Mouse (Mus musculus): ENCODE measurements around the gene Tbc1d4.

Gene Tbc1d4

DNA sequence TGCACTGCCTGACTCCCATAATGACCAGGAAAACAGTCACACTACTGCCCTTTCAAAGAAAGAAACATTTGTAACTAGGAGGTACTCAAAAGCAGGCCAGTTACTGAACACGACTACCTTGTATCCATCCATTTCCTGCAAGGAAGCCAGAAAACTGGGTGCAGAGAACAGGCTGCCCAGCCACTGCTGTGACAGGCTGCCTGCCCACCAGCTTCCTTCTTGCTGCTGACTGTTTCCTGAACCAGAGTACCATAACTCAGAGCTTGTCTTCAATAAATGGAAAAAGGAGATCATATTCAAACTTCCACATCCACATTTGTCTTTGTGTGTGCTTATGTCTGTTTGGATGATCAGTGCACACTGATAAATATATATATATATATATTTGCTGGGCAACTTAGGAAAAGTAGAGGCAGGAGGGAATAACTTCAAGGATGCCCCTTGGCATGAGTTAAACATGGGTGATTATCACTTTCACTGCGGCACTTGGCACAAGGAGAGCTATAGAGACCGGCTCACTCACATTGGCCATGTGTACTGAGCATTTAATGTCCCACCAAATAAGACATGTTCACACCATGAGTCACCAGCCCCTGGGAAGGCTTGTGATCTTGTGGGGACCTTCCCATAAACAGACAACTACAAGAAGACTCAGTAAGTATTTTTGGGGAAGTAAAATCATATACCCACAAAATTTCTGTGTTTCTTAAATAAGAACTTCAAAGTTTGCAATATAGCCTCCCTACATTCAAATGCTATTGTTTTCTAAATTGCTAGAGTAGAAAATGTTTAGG is 105.6 kb downstream of the Tbc1d4 start:
- DNase-seq (ENCODE audit: extremely low read depth, low read depth, low spot score): no peak

DNA sequence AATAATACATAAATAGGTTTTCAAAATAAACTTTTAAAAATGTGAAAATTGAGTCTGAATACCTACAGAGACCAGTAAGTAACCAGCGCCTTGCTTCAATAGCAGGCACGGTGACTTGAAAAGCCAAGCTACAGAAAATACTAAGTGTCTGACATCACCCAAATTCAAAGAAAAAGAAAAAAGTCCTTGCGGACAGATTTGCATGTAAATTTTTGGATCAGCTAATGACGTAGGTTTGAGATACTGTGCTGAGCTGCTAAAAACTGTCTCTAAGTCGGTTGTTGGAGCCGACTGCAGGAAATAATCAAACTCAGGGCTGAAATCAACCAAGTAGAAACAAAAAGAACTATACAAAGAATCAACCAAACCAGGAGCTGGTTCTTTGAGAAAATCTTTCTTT is 107.1 kb downstream of the Tbc1d4 start:
- no peak for DNase-seq (ENCODE audit: extremely low read depth, low read depth, low spot score)

DNA sequence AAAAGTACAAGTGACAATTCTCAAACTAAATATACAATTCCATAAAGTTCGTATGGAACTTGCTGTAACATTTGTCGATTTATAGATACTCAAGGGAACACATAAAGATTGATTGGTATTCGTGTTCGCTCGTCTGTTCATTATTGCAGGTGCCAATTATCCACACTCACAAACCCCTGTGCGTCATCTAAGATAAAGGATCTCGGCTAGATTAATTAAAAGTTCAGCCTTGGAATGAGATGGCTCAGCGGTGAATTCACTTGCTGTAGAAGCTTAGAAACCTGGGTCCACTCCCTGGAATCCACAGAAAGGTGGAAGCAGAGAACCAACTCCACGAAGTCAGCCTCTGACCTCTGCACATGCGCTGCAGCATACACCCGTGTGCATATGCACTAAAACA is 107.5 kb downstream of the Tbc1d4 start:
- DNase-seq (ENCODE audit: extremely low read depth, low read depth, low spot score): no peak

DNA sequence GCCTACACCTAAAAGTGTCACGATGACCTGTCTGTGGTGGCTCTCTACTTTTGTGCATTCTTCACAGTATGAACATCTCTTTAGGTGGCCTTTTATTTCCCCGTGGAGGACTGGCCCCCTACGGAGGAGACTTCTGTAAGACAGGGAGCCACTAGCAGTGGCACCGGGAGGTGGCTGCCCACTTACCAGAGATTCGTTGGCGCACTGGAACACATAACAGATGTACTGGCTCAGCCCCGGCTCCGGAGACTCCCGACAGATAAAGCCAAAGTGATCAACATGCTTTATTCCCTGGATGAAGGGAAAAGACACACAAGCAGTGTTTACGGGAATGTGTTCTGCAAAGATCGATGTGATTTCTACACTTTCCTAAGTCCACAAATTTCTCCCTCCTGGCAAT is 108.2 kb downstream of the Tbc1d4 start:
- DNase-seq (ENCODE audit: extremely low read depth, low read depth, low spot score): no peak

DNA sequence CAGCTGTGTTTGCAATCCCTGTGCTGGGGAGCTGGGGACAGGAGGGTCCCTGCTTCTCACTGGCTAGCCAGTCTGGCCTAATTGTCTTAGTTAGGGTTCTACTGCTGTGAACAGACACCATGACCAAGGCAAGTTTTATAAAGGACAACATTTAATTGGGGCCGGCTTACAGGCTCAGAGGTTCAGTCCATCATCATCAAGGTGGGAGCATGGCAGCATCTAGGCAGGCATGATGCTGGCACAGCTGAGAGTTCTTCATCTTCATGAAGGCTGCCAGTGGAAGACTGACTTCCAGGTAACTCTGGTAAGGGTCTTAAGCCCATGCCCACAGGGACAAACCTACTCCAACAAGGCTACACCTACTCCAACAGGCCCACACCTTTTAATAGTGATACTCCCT is 109.2 kb downstream of the Tbc1d4 start:
- DNase-seq (ENCODE audit: extremely low read depth, low read depth, low spot score): no peak

DNA sequence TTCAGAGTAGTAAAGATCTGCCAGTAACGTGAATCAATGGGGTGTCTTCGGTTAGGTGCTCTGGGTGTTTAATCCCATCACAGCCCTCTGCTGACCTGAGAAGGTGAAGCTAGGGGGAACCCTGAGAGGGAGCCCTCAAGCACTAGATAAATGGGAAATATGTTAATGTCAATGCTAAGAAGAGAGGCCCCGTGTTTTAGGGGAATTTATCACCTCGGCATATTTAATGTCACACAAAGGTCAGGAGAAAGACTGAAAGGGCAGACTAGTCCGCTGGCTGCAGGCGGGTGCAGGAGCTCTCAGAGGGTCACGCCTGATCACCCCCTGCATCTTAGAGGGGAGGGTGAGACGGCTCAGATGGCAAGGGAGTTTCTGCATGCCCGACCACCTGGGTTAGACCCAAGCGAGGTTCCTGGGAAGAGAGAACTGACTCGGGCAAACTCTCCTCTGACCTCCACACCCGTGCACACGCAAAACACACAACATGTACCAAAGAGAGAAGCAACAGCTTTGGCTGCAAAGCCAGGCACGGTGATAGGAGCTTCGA is 120.7 kb downstream of the Tbc1d4 start:
- no peak for DNase-seq (ENCODE audit: extremely low read depth, low read depth, low spot score)

DNA sequence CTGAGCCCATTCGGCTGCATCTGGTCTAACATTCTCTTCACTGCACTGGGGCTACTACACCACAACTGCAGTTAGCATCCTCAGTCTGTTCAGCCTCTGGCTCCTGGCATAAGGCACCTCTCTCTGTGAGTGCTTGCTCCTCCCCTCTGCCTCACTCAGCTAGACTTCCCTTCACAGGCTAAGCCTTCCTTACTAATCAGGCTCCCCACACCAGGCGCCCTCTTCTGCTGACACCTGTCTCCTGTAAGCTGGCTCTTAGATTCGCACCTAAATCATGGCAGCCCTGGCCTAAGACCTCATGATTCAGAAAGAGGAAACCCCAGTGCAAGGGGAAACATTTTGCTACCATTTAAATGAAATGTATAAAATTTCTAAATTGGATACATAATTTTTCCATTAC is 122.4 kb downstream of the Tbc1d4 start:
- DNase-seq (ENCODE audit: extremely low read depth, low read depth, low spot score): no peak

DNA sequence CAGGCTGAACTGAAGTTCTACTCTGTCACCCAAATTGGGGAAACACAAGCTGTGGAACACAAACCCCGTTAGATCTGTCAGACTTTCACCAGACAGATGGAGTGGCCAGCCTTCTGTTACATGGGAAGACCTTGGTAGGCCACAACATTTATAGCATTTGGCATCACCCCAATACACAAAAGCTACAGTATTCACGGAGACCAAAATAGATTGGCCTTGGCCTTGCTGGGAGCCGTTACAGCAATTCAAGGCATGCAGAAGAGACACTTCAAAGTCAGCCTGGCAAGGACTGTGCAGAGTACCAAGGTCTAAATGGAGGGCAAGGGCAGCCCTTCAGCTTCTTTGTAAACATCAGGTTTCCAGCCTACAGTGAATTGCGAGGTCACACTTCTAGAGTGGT is 125.8 kb downstream of the Tbc1d4 start:
- DNase-seq (ENCODE audit: extremely low read depth, low read depth, low spot score): no peak

DNA sequence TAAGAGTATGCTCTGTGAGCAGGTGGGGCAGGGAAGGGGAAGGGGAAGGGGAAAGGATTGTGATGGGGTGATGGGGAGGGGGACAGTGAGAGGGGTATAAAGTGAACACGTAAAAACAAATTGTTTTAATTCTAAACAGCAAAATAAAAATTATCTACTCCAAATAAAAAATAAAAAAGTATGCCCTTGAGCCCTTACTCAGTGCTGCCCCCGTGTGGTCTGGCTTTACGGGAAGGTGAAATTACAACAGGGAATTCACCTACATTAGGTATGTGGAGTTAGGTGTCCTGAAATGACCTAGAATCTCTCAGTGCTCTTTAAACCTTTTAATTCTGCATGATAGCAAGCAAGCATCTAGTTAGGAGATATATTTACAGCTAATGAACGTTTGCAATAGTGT is 126.7 kb downstream of the Tbc1d4 start:
- DNase-seq (ENCODE audit: extremely low read depth, low read depth, low spot score): no peak

DNA sequence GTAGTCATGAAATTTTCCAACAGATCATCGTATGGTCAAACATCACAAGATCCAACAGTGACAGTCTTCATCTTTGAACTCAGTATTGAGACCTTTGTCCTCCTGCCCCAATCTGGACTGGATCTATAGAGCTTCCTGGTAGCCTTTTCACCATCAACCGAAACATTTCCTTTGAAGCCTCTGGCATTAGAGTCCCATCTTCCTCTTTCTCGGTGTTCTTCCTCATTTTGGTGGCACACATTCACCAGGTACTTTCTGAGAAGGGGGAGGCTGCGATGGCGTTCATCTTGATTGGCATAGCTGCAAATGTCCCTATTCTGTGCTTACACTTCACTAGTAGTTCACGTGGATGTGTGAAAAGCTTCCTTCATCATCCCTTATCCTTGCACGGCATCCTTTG is 127.8 kb downstream of the Tbc1d4 start:
- no peak for DNase-seq (ENCODE audit: extremely low read depth, low read depth, low spot score)

DNA sequence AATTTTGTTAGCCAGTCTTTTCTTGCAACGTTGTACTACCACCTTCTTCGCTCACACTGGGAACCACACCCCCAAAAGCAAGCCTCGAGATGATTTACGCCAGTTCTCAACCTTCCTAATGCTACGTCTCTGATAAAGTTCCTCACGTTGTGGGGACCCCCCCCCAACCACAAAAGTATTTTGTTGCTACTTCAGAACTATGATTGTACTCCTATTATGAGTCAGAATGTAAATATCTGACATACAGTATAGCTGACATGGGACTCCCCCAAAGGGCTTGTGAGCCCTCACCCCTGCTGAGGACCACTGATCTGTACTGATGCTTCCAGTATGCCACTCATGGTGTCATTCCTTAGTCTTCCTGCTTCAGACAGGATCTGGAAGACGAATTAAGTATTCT is 128.4 kb downstream of the Tbc1d4 start:
- no peak for DNase-seq (ENCODE audit: extremely low read depth, low read depth, low spot score)

DNA sequence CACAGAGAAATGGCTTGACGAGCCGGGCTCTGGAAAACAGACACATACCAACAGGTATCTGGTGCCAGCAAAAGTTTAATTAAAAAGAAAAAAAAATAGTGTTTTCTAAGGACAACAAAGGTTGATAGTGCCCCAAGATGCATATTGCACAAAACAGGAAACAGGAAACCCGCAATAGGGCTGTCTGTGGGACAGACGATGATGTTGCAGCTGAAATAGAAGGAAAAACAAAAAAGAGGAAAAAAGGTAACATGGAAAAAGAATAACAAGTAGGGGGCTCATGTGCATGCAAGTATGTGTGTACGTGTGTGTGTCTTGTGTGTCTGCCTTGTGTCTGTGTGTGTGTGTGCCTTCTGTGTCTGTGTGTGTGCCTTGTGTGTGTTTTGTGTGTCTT is 131.2 kb downstream of the Tbc1d4 start:
- no peak for DNase-seq (ENCODE audit: extremely low read depth, low read depth, low spot score)

DNA sequence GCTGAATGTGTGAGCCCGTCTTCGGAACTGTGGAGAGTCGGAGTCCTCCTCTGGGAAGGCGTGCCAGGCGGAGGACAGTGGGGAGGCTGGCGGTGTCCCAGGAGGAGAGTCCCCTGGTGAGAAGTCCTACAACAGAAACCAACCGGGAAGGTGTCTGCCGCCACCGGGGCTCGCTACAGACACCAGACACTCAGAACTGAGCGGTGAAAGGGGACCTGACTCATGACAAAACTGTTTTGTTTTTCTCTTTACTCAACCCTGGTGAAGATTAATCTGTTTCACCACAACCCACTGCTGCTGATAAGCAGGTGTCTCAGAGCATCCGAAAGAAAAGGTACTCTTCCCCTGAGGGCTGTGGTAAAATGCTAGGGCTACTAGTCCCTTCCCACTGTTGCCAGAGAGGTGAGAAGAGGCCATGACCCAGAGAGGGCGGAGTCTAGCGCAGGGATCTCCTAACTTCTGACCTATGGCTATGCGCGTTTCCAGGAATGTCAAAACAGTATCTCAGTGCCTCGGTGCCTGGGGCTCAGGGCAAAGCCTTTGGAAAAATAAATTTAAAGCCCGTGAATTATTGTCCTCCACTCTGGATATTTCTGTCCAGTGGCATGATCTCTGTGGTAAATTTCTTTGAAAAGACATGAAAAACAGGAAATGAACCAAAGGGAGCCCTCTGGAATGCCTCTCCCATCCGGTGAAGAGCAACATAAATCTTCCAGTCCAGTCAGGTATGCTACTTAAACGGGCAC is 131.7 kb downstream of the Tbc1d4 start:
- no peak for DNase-seq (ENCODE audit: extremely low read depth, low read depth, low spot score)

DNA sequence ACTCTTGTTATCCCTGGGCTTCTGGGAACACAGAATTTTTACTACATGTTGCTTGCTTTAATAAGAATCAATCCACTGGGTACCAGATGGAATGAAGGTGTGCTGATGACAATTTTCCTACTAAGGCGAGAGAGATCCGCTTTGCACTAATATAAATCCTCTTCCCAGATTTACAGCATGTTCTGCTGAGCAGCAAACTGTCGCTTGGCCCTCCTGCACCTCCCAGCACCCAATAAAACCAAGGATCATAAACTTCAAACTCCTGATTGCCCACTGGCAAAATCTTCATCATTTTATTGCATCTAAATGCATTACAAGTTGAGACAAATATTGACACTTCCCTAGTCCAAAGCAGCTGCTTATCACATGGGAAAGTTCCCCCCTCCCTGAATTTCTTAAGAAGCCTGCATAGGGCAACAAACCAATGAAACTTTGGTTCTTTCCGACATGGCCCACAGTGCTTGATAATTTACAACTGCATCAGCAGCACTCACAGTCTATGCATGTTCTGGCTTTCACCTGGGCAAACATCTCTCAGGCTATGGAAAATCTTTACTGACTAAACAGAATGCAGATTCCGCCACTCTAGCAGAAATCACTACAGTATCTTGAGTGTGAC is 139.4 kb downstream of the Tbc1d4 start:
- no peak for DNase-seq (ENCODE audit: extremely low read depth, low read depth, low spot score)

DNA sequence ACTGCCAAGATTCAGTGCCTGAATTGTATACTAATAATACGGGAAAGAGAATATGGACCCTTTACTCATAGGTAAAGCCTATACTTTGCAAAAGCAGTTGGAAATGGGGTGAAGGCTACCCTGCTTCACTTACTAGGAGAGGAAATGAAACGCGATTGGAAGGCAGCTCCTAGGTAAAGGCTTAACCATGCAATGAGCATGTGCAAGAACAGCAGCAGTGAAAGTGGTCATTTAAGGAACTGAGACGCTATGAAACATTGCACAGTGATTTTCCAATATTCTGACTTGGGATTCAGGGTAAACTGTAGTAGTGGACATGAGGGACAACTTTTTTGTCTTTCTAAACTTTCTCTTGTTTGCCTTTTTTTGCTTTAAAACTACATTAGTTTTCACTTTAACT is 140.8 kb downstream of the Tbc1d4 start:
- no peak for DNase-seq (ENCODE audit: extremely low read depth, low read depth, low spot score)

DNA sequence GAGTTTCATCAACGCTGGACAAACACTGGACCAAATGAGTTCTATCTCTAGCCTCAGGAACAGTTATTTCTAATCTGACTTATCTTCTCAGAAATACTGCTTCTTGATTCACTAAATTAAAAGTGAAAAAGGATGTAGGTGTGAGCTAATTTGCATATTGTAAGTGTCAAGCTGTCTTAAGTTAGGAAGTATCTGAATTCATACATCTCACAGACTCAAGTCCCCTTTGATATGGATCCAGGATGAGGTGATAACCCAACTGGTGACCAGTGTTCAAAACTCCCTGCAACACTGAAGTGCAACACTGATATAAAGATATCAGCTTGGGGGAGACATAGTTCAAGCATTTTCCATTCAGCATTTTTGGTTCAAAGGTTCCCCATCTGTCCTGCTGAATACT is 141.5 kb downstream of the Tbc1d4 start:
- DNase-seq (ENCODE audit: extremely low read depth, low read depth, low spot score): no peak

DNA sequence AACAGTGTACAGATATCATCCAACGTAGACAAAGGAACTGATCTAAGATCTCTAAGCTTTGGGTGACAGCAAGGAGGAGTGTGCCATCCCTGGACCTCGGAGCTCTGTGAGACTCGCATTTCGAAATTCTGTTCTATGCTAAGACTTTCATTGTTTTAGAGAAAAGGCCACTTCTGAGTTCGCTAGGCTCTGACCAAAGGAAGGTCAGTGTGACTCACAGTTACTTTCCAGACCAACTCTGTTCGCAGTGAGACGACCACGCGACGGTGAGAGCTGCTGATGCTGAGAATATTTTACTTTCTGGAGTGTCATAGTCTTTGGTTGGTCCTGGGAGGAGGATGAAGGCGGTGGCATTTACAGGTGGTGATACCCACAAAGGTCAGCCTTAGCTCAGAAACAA is 142.5 kb downstream of the Tbc1d4 start:
- no peak for DNase-seq (ENCODE audit: extremely low read depth, low read depth, low spot score)

DNA sequence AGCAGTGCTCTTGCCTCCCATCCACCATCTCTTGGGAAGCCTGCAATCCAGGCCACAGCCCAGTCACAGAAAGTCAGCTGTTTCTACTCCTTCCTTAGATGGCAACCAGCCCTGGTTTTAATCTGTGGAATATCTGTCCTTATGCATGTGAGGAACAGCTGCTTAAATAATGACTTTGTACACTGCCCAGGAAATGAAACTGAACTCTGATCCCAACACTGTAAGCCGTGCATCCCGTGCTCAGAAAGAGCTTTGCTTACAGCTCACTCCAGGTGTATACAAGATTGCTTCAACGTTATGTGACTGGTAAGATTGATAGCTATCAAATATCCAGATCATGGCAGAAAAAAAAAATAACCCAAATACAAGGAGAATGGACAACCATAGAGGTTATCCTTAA is 143.1 kb downstream of the Tbc1d4 start:
- DNase-seq (ENCODE audit: extremely low read depth, low read depth, low spot score): no peak

DNA sequence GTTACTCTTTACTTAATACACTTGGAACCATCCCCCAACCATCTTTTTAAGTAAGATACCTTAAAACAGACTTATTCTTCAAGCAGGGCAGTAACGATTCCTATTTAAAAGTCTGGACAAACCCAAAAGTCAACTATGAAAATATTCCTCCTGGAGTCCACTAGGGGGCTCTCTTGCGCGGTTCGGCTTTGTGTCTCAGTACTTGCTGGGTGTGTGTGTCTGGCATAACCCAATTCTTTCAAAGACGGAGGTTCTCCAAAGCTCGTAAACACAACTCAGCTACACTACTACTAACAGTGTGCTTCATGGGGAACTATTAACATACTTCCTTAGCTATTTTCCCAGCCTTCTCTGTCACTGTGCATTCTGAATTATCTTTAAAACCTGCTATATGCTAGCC is 148.2 kb downstream of the Tbc1d4 start:
- DNase-seq (ENCODE audit: extremely low read depth, low read depth, low spot score): no peak

DNA sequence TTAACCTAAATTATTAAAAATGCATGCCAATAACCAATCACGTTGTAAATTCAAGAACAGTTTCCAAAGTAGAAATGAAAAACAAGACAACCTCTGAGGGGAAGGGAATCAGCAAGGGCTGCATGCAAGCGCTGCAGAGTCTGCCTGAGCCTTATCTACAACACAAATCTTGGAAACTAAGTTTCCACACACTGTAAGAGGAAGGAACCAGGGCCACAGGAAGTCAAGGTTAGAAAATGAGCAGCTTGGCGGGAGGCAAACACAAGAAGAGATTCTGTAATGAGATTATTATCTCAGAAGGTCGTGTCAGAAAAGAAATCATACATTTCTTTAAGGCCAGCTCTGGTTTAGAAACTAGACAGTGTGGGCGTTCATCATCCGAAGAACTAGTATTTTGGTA is 156.1 kb downstream of the Tbc1d4 start:
- no peak for DNase-seq (ENCODE audit: extremely low read depth, low read depth, low spot score)

DNA sequence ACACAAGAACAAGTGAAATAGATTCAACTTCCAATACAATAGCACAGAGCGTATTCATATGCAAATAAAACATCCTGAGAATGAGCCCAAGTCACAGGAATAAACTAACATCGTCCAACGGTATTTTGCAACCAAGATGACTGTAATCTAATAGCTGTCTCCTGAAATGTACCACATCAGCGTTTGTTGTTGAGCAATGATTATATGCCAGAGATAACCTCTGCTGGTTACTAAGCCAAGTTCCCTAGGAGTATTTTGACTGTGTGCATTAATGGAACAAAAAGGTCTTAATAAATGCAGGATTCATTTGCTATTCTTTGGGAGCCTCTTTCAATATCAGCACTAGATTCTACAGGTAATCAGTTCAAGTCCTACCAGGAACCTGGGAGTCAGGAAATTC is 161.1 kb downstream of the Tbc1d4 start:
- no peak for DNase-seq (ENCODE audit: extremely low read depth, low read depth, low spot score)

DNA sequence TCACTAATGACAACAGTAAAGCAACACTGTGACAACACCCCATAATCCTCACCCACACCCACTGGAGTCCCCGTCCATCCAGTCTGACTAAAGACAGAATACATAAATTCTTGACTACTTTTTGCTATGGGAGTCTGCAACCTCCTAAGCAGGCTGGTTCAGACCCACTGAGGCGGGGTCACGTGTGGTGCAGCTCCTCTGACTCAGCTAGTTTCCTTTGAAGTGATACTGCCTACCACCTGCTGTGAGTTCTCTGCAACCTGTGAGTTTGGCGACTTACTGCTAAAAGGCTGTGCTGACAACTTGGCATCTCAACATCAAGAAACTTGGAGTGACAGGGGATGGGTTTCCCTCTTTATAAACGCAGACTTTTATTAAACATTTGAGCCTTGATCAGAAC is 163.8 kb downstream of the Tbc1d4 start:
- no peak for DNase-seq (ENCODE audit: extremely low read depth, low read depth, low spot score)

All from fat pad, adult 2 months (tissue).